16 mouse cellular contexts compared by ENCODE assay signal in genomic region chr13:36490612-36491011, GRCm38 (mm10).
DNase-seq lines count a peak whose midpoint lies in the region; ATAC-seq and TF ChIP-seq lines count a peak whose summit lies in the region.
"Had no signal": no experiment of that assay in that cellular context is flagged by ENCODE, and none has a peak within 500 bp of the region (broad histone marks: within the 10 kb centered on the region; RNA-seq: fewer than 3 reads in every experiment).

No protein-coding gene starts in this region.

- intact Hi-C loops in gastrocnemius, postnatal 14 days (cut with DNase I; ENCODE audit: low total_unique reads), result no loop called here

- H3K27ac ChIP-seq in layer of hippocampus, adult 2 months, result peak overlapping the region; percentile 92
- no peak overlapping the region for H3K27ac ChIP-seq in midbrain, embryonic 14.5 days (replicated peaks; ENCODE audit: low read depth, low read length)
- H3K27ac ChIP-seq in midbrain, embryonic 15.5 days, result no peak overlapping the region
- H3K27ac ChIP-seq in intestine, embryonic 16.5 days (ENCODE audit: low read length), result no peak overlapping the region
- H3K27ac ChIP-seq: limb, embryonic 15.5 days; midbrain, embryonic 12.5 days; neural tube, embryonic 12.5 days; stomach, embryonic 15.5 days had no signal

- 0 out of 2 replicates have a peak, but pooled peaks have one; percentile 13 for TF ChIP-seq CTCF in layer of hippocampus, adult 2 months (conservative IDR thresholded peaks at IDR 0.05)

- H3K27me3 ChIP-seq in midbrain, embryonic 14.5 days (ENCODE audit: control insufficient read depth, insufficient read depth, low read length), result no peaks in the 10 kb centered on the region
- H3K27me3 ChIP-seq in midbrain, embryonic 15.5 days (replicated peaks), result no peaks in the 10 kb centered on the region
- H3K27me3 ChIP-seq in intestine, embryonic 16.5 days (replicated peaks; ENCODE audit: control insufficient read depth, insufficient read depth, low read length), result no peaks in the 10 kb centered on the region
- H3K27me3 ChIP-seq: limb, embryonic 15.5 days; midbrain, embryonic 12.5 days; neural tube, embryonic 12.5 days; stomach, embryonic 15.5 days had no signal

- H3K4me2 ChIP-seq in midbrain, embryonic 14.5 days (ENCODE audit: low read length), result no peak overlapping the region
- no peak overlapping the region for H3K4me2 ChIP-seq in midbrain, embryonic 15.5 days
- H3K4me2 ChIP-seq in intestine, embryonic 16.5 days (ENCODE audit: low read depth, low read length), result no peak overlapping the region
- H3K4me2 ChIP-seq: limb, embryonic 15.5 days; midbrain, embryonic 12.5 days; neural tube, embryonic 12.5 days; stomach, embryonic 15.5 days had no signal

- H3K4me1 ChIP-seq in midbrain, embryonic 14.5 days (ENCODE audit: control insufficient read depth, insufficient read depth, low read length), result peaks cover 6% of the 10 kb centered on the region; the same call in 1 of the 2 replicates
- peaks cover 12% of the 10 kb centered on the region; the same call in 1 of the 2 replicates for H3K4me1 ChIP-seq in midbrain, embryonic 15.5 days
- no peaks in the 10 kb centered on the region for H3K4me1 ChIP-seq in intestine, embryonic 16.5 days (ENCODE audit: control insufficient read depth, insufficient read depth, low read length)
- H3K4me1 ChIP-seq: limb, embryonic 15.5 days; neural tube, embryonic 12.5 days; stomach, embryonic 15.5 days had no signal

- peak; percentile 23 for DNase-seq in gastrocnemius, postnatal 14 days
- DNase-seq in gastrocnemius, postnatal 10 days, result no peak
- DNase-seq in layer of hippocampus, adult 2 months (ENCODE audit: low spot score in 2 of 2), result no peak
- no peak for DNase-seq in layer of hippocampus, postnatal 25 days (ENCODE audit: extremely low spot score in 1 of 2, low spot score in 1 of 2)
- peak; percentile 30 for DNase-seq in midbrain, embryonic 14.5 days
- DNase-seq: adrenal gland, postnatal 36 days; layer of hippocampus, adult 9-11 months; lung, postnatal 10 days; thymus, postnatal 25 days had no signal

- WGBS in midbrain, embryonic 14.5 days, result 53% methylated on average over 7 of the region's 7 CpGs
- 45% methylated on average over 7 of the region's 7 CpGs for WGBS in midbrain, embryonic 15.5 days
- whole genome bisulfite sequencing in intestine, embryonic 16.5 days, result 57% methylated on average over 7 of the region's 7 CpGs

- H3K4me3 ChIP-seq in layer of hippocampus, adult 2 months, result no peak overlapping the region
- H3K4me3 ChIP-seq in midbrain, embryonic 14.5 days (replicated peaks; ENCODE audit: low read depth, low read length), result no peak overlapping the region
- no peak overlapping the region for H3K4me3 ChIP-seq in midbrain, embryonic 15.5 days
- H3K4me3 ChIP-seq in intestine, embryonic 16.5 days (ENCODE audit: low read length), result no peak overlapping the region
- H3K4me3 ChIP-seq: limb, embryonic 15.5 days; midbrain, embryonic 12.5 days; neural tube, embryonic 12.5 days; stomach, embryonic 15.5 days had no signal

- no peaks in the 10 kb centered on the region for H3K9me3 ChIP-seq in midbrain, embryonic 14.5 days (ENCODE audit: control insufficient read depth, low read length)
- H3K9me3 ChIP-seq in midbrain, embryonic 15.5 days, result no peaks in the 10 kb centered on the region
- H3K9me3 ChIP-seq in intestine, embryonic 16.5 days (ENCODE audit: control insufficient read depth, low read length), result no peaks in the 10 kb centered on the region
- H3K9me3 ChIP-seq: limb, embryonic 15.5 days; midbrain, embryonic 12.5 days; neural tube, embryonic 12.5 days; stomach, embryonic 15.5 days had no signal

- no peak for ATAC-seq in midbrain, embryonic 14.5 days (ENCODE audit: low FRiP score, low TSS enrichment)
- no peak for ATAC-seq in midbrain, embryonic 15.5 days (replicated peaks)
- ATAC-seq in intestine, embryonic 16.5 days, result no peak
- ATAC-seq: activated CD4-positive, CD25-positive, alpha-beta regulatory T cell, adult 4 months had no signal

- H3K9ac ChIP-seq in midbrain, embryonic 14.5 days (replicated peaks; ENCODE audit: low read length), result no peak overlapping the region
- H3K9ac ChIP-seq in midbrain, embryonic 15.5 days, result no peak overlapping the region
- no peak overlapping the region for H3K9ac ChIP-seq in intestine, embryonic 16.5 days (ENCODE audit: low read depth, low read length)
- H3K9ac ChIP-seq: limb, embryonic 15.5 days; midbrain, embryonic 12.5 days; neural tube, embryonic 12.5 days; stomach, embryonic 15.5 days had no signal

- no peaks in the 10 kb centered on the region for H3K36me3 ChIP-seq in midbrain, embryonic 14.5 days (ENCODE audit: control insufficient read depth, insufficient read depth, low read length)
- H3K36me3 ChIP-seq in midbrain, embryonic 15.5 days (replicated peaks), result no peaks in the 10 kb centered on the region
- no peaks in the 10 kb centered on the region for H3K36me3 ChIP-seq in intestine, embryonic 16.5 days (ENCODE audit: control insufficient read depth, insufficient read depth, low read length)
- H3K36me3 ChIP-seq: limb, embryonic 15.5 days; midbrain, embryonic 12.5 days; neural tube, embryonic 12.5 days; stomach, embryonic 15.5 days had no signal

Comparison
In these comparisons a context has a peak if more than half of its experiments do, and no peak if none do; other contexts are left out.
1. DNase-seq: peak in gastrocnemius, postnatal 14 days (single experiment) and midbrain, embryonic 14.5 days (single experiment); none in gastrocnemius, postnatal 10 days (single experiment), layer of hippocampus, adult 2 months (0 of 2) and layer of hippocampus, postnatal 25 days (0 of 2).